Mouse (Mus musculus): ENCODE results near the gene Slc22a12.

GRCm38 (mm10) chr19:6566450-6566849, 23.6 kb upstream of the Slc22a12 start:
- no peak for TF ChIP-seq CTCF (IDR thresholded peaks at IDR 0.05)
- TF ChIP-seq EP300 (IDR thresholded peaks at IDR 0.05): no peak

Measured in lung, postnatal 0 days (tissue).